Mouse (Mus musculus): ENCODE measurements around the gene Lyar.

DNA sequence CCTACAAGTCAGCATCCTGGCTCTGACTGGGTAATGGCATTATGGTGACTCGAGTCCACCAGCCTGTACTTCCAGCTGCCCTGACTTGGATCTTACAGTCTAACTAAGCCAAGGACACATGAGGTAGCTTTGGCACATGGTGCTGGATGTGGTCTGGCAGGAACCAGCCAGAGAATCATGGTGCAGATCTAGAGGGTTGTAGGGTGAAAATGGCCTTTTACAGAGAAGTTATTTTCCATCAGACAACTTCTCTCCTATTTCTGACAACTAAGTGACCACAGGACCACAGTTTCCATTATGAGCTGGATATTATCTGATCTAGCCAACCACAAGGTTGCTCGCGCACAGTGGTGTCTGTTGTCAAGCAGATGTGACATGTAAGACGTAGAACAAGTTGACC is 53.6 kb downstream of the Lyar start:
- TF ChIP-seq GATA1 (IDR thresholded peaks at IDR 0.05; ENCODE audit: borderline replicate concordance, low read length) (no peak), FLI1 (IDR thresholded peaks at IDR 0.05; ENCODE audit: low read length) (no peak)
